8 mouse cellular contexts compared by ENCODE assay signal in the genomic region with DNA sequence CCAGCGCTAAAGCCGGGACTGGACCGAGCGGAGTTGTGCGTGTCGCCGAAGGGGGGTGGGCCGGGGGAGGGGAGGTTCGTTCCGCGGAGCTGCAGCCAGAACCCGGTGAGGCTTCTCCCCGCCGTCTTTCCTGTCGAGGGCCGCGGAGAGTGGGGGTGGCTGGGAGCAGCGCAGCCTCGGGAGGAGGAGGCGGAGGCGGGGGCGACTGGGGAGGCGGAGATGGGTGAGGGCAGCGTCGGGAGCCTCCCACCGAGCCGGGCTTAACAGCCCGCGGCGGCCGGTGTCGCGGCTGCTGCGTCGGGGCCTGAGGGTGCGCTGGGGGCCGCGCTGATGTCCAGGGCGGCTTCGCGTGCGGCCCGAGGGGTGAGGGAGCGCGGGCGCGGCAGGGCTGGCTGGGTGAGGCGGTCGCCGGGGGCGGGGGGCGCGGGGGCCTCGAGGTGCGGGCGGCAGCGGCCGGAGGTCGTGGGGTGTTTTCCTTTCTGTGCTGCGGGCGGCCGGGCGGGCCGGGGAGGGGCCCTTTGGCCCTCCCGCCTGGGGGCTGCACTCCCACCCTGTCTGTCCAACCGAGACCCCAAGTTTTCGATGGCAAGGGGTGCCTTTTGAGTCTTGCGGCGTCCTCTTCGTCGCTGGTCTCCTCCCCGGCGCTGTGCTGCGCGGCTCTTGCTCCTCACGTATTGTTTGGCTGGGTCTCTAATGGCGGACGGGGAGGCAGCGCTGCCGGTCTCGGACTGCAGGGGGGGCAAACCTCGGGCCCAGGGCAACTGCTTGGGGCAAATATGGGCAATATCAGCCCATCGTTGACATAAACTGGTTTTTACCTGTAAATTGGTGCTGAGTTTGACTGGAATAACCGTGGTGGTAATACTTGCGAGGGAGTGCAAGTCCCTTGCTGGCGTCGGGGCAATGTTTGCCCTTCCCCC. TPM values are rescaled to one million over a fixed set of nuclear protein-coding genes. Genes with fewer than 3 reads are reported as not detected.
DNase-seq lines count a peak whose midpoint lies in the region; ATAC-seq and TF ChIP-seq lines count a peak whose summit lies in the region.
"Not testable (repeated sequence)": the region's sequence is repeated elsewhere in the genome, so short reads cannot be mapped to it uniquely, and the experiment has no call there.

A gene (plus strand): TSS at position 60 of the 920 bp plus-strand sequence.

- H3K27me3 ChIP-seq in kidney, embryonic 14.5 days (ENCODE audit: control insufficient read depth, insufficient read depth, low read length); limb, embryonic 15.5 days; midbrain, postnatal 0 days (ENCODE audit: insufficient read depth, low read length): not testable (repeated sequence)

- peak; percentile 87 to 88 for DNase-seq in B cell, adult 2 months
- DNase-seq in brain, adult 2 months (ENCODE audit: low read depth, low spot score), result peak; percentile 78
- DNase-seq in heart, adult 9 months (ENCODE audit: low spot score in 2 of 2), result peak; percentile 73 to 81
- DNase-seq in midbrain, postnatal 0 days (ENCODE audit: low spot score), result peak; percentile 65
- DNase-seq in spleen, postnatal 10 days (ENCODE audit: low spot score in 2 of 2), result peak; percentile 80 to 86

- peak within 1 kb of the TSS; percentile 89 for H3K27ac ChIP-seq in embryonic fibroblast, embryonic 13.5 days (ENCODE audit: insufficient read depth, low read length)
- H3K27ac ChIP-seq in kidney, embryonic 14.5 days (ENCODE audit: low read depth, low read length), result peak within 1 kb of the TSS; percentile 99
- peak within 1 kb of the TSS; percentile 99 for H3K27ac ChIP-seq in limb, embryonic 15.5 days
- H3K27ac ChIP-seq in midbrain, postnatal 0 days (ENCODE audit: low read depth, low read length), result peak within 1 kb of the TSS; percentile 98

- peaks cover 19% of the 10 kb centered on the region; the same call in 1 of the 2 replicates for H3K36me3 ChIP-seq in kidney, embryonic 14.5 days (ENCODE audit: control insufficient read depth, insufficient read depth, low read length)
- not testable (repeated sequence) for H3K36me3 ChIP-seq in limb, embryonic 15.5 days; midbrain, postnatal 0 days (ENCODE audit: insufficient read depth, low read length)

- WGBS in kidney, embryonic 14.5 days, result under 1% methylated on average over 36 of the region's 87 CpGs
- WGBS in limb, embryonic 15.5 days, result 1% methylated on average over 38 of the region's 87 CpGs
- WGBS in midbrain, postnatal 0 days, result under 1% methylated on average over 26 of the region's 87 CpGs

- peak within 1 kb of the TSS; percentile 84 for H3K4me3 ChIP-seq in embryonic fibroblast, embryonic 13.5 days (ENCODE audit: insufficient read depth, low read length)
- H3K4me3 ChIP-seq in kidney, embryonic 14.5 days (ENCODE audit: low read length), result peak within 1 kb of the TSS; percentile 75
- H3K4me3 ChIP-seq in limb, embryonic 15.5 days, result peak within 1 kb of the TSS; percentile 78
- H3K4me3 ChIP-seq in midbrain, postnatal 0 days (ENCODE audit: low read depth, low read length), result peak within 1 kb of the TSS; percentile 82

- H3K9ac ChIP-seq in kidney, embryonic 14.5 days (ENCODE audit: low read depth, low read length), result peak within 1 kb of the TSS; percentile 86
- peak within 1 kb of the TSS; percentile 83 for H3K9ac ChIP-seq in limb, embryonic 15.5 days
- peak within 1 kb of the TSS; percentile 91 for H3K9ac ChIP-seq in midbrain, postnatal 0 days (replicated peaks; ENCODE audit: low read length, poor library complexity, severe bottlenecking)

- not testable (repeated sequence) for H3K9me3 ChIP-seq in kidney, embryonic 14.5 days (ENCODE audit: control insufficient read depth, low read length); limb, embryonic 15.5 days; midbrain, postnatal 0 days (ENCODE audit: low read length)

- peak; percentile 7 for ATAC-seq in kidney, embryonic 14.5 days (ENCODE audit: low FRiP score, low TSS enrichment)
- peak; percentile 80; the same call in 1 of the 2 replicates for ATAC-seq in limb, embryonic 15.5 days (ENCODE audit: insufficient number of reproducible peaks, low FRiP score, low TSS enrichment, low read depth)
- peak; percentile 39 for ATAC-seq in midbrain, postnatal 0 days (ENCODE audit: low FRiP score)

- peak within 1 kb of the TSS; percentile 74 for H3K4me2 ChIP-seq in kidney, embryonic 14.5 days (replicated peaks; ENCODE audit: low read depth, low read length)
- peak within 1 kb of the TSS; percentile 76 for H3K4me2 ChIP-seq in limb, embryonic 15.5 days
- peak within 1 kb of the TSS; percentile 52 for H3K4me2 ChIP-seq in midbrain, postnatal 0 days (ENCODE audit: low read depth, low read length, poor library complexity, severe bottlenecking)

- not testable (repeated sequence) for H3K4me1 ChIP-seq in embryonic fibroblast, embryonic 13.5 days (ENCODE audit: control insufficient read depth, insufficient read depth, low read length); kidney, embryonic 14.5 days (ENCODE audit: control insufficient read depth, insufficient read depth, low read length); midbrain, postnatal 0 days (ENCODE audit: insufficient read depth, low read length)
- H3K4me1 ChIP-seq in limb, embryonic 15.5 days, result peaks cover 17% of the 10 kb centered on the region

- not testable (repeated sequence) for TF ChIP-seq POLR2A in embryonic fibroblast, embryonic 13.5 days (IDR thresholded peaks at IDR 0.05; ENCODE audit: low read depth, low read length)

- not testable (repeated sequence) for TF ChIP-seq CTCF in embryonic fibroblast, embryonic 13.5 days (IDR thresholded peaks at IDR 0.05; ENCODE audit: borderline replicate concordance, insufficient read depth, low read length)
- TF ChIP-seq CTCF in midbrain, postnatal 0 days (IDR thresholded peaks at IDR 0.05), result peak; percentile 60

RNA-seq across cellular contexts. Expression of the gene that starts here (rescaled TPM):
- polyA plus RNA-seq in embryonic fibroblast, embryonic 13.5 days (2011; ENCODE audit: insufficient read length, low read depth, missing spikeins), result 103 and 104 TPM in 2 replicates
- 37.1 and 50.5 TPM in 2 replicates for polyA plus RNA-seq in kidney, embryonic 14.5 days (2014; fragmentation: Nextera tagmentation; extraction: Ambion mirVana)
- polyA plus RNA-seq in limb, embryonic 15.5 days (2015; fragmentation: Nextera tagmentation; extraction: Ambion mirVana), result 34.0 and 38.2 TPM in 2 replicates
- 46.5 and 62.4 TPM in 2 replicates for total RNA-seq in midbrain, postnatal 0 days (2014; rRNA removed)
- polyA plus RNA-seq in midbrain, postnatal 0 days (2015; fragmentation: Nextera tagmentation; extraction: Ambion mirVana), result 26.1 and 29.6 TPM in 2 replicates

Comparison
In these comparisons a context has a peak if more than half of its experiments do, and no peak if none do; other contexts are left out.
1. Peak in every context shown above with its lines: DNase-seq, ATAC-seq, H3K4me3 ChIP-seq and H3K27ac ChIP-seq.
2. ATAC-seq: peak in every context shown above with its lines; median percentile 80 in limb, embryonic 15.5 days; 39 in midbrain, postnatal 0 days; 7 in kidney, embryonic 14.5 days.